9 mouse cellular contexts compared by ENCODE assay signal in genomic region chr13:53948056-53948455, GRCm38 (mm10).
DNase-seq lines count a peak whose midpoint lies in the region; ATAC-seq lines count a peak whose summit lies in the region.
"Had no signal": no experiment of that assay in that cellular context is flagged by ENCODE, and none has a peak within 500 bp of the region (broad histone marks: within the 10 kb centered on the region; RNA-seq: fewer than 3 reads in every experiment).

No protein-coding gene starts in this region.

- no peaks in the 10 kb centered on the region for H3K9me3 ChIP-seq in kidney, embryonic 14.5 days (ENCODE audit: control insufficient read depth, low read length)
- H3K9me3 ChIP-seq in limb, embryonic 11.5 days (ENCODE audit: control insufficient read depth, low read length) = no peaks in the 10 kb centered on the region

- no peak overlapping the region for H3K27ac ChIP-seq in kidney, embryonic 14.5 days (ENCODE audit: low read depth, low read length)
- H3K27ac ChIP-seq in limb, embryonic 11.5 days (replicated peaks; ENCODE audit: low read depth, low read length) = no peak overlapping the region

- no peaks in the 10 kb centered on the region for H3K4me1 ChIP-seq in kidney, embryonic 14.5 days (ENCODE audit: control insufficient read depth, insufficient read depth, low read length)
- no peaks in the 10 kb centered on the region for H3K4me1 ChIP-seq in limb, embryonic 11.5 days (ENCODE audit: control insufficient read depth, insufficient read depth, low read length)

- DNase-seq in adrenal gland, postnatal 25 days = peak; percentile 6
- no peak for DNase-seq in adrenal gland, adult 18-20 months (ENCODE audit: low spot score in 2 of 2)
- peak; percentile 1 to 36 for DNase-seq in kidney, postnatal 36 days
- peak; percentile 78 for DNase-seq in R1 (ENCODE audit: low read depth, low spot score)
- DNase-seq in limb, embryonic 11.5 days (ENCODE audit: low spot score) = peak; percentile 78
- no peak for DNase-seq in right cerebral cortex, adult 18-20 months
- DNase-seq in cerebellum, adult 18-20 months = no peak
- DNase-seq: lung, adult 18-20 months had no signal

- no peaks in the 10 kb centered on the region for H3K27me3 ChIP-seq in kidney, embryonic 14.5 days (ENCODE audit: control insufficient read depth, insufficient read depth, low read length)
- H3K27me3 ChIP-seq in limb, embryonic 11.5 days (ENCODE audit: control insufficient read depth, insufficient read depth, low read length) = no peaks in the 10 kb centered on the region

- H3K36me3 ChIP-seq in kidney, embryonic 14.5 days (ENCODE audit: control insufficient read depth, insufficient read depth, low read length) = no peaks in the 10 kb centered on the region
- H3K36me3 ChIP-seq in limb, embryonic 11.5 days (ENCODE audit: control insufficient read depth, insufficient read depth, low read length) = no peaks in the 10 kb centered on the region

- H3K9ac ChIP-seq in kidney, embryonic 14.5 days (ENCODE audit: low read depth, low read length) = no peak overlapping the region
- no peak overlapping the region for H3K9ac ChIP-seq in limb, embryonic 11.5 days (ENCODE audit: low read length)

- ATAC-seq in kidney, embryonic 14.5 days (ENCODE audit: low FRiP score, low TSS enrichment) = no peak
- no peak for ATAC-seq in limb, embryonic 11.5 days (ENCODE audit: insufficient number of reproducible peaks, low FRiP score, low TSS enrichment, low read depth)

- no peak overlapping the region for H3K4me2 ChIP-seq in kidney, embryonic 14.5 days (replicated peaks; ENCODE audit: low read depth, low read length)
- H3K4me2 ChIP-seq in limb, embryonic 11.5 days (ENCODE audit: low read depth, severe bottlenecking) = no peak overlapping the region

- H3K4me3 ChIP-seq in kidney, embryonic 14.5 days (ENCODE audit: low read length) = no peak overlapping the region
- no peak overlapping the region for H3K4me3 ChIP-seq in limb, embryonic 11.5 days (ENCODE audit: low read depth, low read length)

- under 1% methylated on average over 4 of the region's 4 CpGs for WGBS in kidney, embryonic 14.5 days
- under 1% methylated on average over 4 of the region's 4 CpGs for WGBS in limb, embryonic 11.5 days

Comparison
In these comparisons a context has a peak if more than half of its experiments do, and no peak if none do; other contexts are left out.
1. DNase-seq: peak in adrenal gland, postnatal 25 days (single experiment), kidney, postnatal 36 days (2 of 2), R1 (single experiment) and limb, embryonic 11.5 days (single experiment); none in adrenal gland, adult 18-20 months (0 of 2), right cerebral cortex, adult 18-20 months (single experiment) and cerebellum, adult 18-20 months (0 of 2).